Mouse (Mus musculus): Measurements from ENCODE around the gene Nelfb. TPM values are rescaled to one million over a fixed set of nuclear protein-coding genes. Genes with fewer than 3 reads are reported as not detected.

The Nelfb gene
- polyA plus RNA-seq, 2 experiments: 84.4 to 88.4 TPM

- Histone ChIP-seq H3K36me3 (ENCODE audit: control insufficient read depth, insufficient read depth, low read length) (no peaks in the 10 kb centered on the region), H3K9me3 (ENCODE audit: control insufficient read depth, low read length) (no peaks in the 10 kb centered on the region), H3K4me1 (ENCODE audit: control insufficient read depth, insufficient read depth, low read length) (peaks cover 12% of the 10 kb centered on the region), H3K4me3 (replicated peaks; ENCODE audit: low read length) (no peak overlapping the region), H3K9ac (ENCODE audit: low read depth, low read length, severe bottlenecking) (no peak overlapping the region), H3K4me2 (replicated peaks; ENCODE audit: low read depth, low read length, severe bottlenecking) (no peak overlapping the region), H3K27ac (replicated peaks; ENCODE audit: low read depth, low read length) (no peak overlapping the region), H3K27me3 (ENCODE audit: control insufficient read depth, insufficient read depth, low read length) (no peaks in the 10 kb centered on the region)
- 87% methylated on average over 4 of the region's 4 CpGs for WGBS
- ATAC-seq (ENCODE audit: low FRiP score, low read depth): no peak
- TF ChIP-seq POLR2A (IDR thresholded peaks at IDR 0.05; ENCODE audit: borderline replicate concordance, extremely low read depth, insufficient read depth, insufficient read length): no peak
- DNase-seq (ENCODE audit: low spot score): no peak
Measured at GRCm38 (mm10) chr2:25227406-25227805, 16.1 kb upstream of the Nelfb start.

DNA sequence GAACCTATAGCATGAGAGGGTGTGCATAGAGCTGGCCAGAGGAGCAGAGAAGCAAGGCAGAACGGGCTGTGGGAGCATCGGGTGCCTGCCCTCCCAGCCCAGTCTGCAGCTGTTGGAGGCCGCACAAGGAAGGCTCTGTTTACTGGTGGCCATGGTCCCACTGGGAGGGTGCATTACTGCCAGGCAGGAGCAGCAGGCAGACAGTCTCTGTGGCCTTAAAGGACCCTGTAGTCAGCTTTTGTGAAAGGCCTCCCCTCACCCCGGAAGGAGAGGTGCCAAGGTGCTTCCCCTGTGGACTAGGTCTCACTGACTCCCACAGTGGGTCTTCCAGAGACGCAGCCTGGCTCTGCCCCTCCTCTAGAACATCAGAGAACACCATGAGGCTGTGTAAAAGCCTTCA is 15.6 kb upstream of the Nelfb start:
- H3K4me1 ChIP-seq (ENCODE audit: control insufficient read depth, insufficient read depth, low read length): peaks cover 12% of the 10 kb centered on the region
- DNase-seq (ENCODE audit: low spot score) (no peak), ATAC-seq (ENCODE audit: low FRiP score, low read depth) (no peak)
- no peak for TF ChIP-seq POLR2A (IDR thresholded peaks at IDR 0.05; ENCODE audit: borderline replicate concordance, extremely low read depth, insufficient read depth, insufficient read length)
- no peaks in the 10 kb centered on the region for H3K9me3 ChIP-seq (ENCODE audit: control insufficient read depth, low read length)
- no peaks in the 10 kb centered on the region for H3K27me3 ChIP-seq (ENCODE audit: control insufficient read depth, insufficient read depth, low read length)
- no peak overlapping the region for H3K4me3 ChIP-seq (replicated peaks; ENCODE audit: low read length)
- H3K27ac ChIP-seq (replicated peaks; ENCODE audit: low read depth, low read length): no peak overlapping the region
- no peak overlapping the region for H3K9ac ChIP-seq (ENCODE audit: low read depth, low read length, severe bottlenecking)
- WGBS: 65% methylated on average over 5 of the region's 5 CpGs
- H3K36me3 ChIP-seq (ENCODE audit: control insufficient read depth, insufficient read depth, low read length): peaks cover 2% of the 10 kb centered on the region; the same call in 1 of the 2 replicates
- no peak overlapping the region for H3K4me2 ChIP-seq (replicated peaks; ENCODE audit: low read depth, low read length, severe bottlenecking)

DNA sequence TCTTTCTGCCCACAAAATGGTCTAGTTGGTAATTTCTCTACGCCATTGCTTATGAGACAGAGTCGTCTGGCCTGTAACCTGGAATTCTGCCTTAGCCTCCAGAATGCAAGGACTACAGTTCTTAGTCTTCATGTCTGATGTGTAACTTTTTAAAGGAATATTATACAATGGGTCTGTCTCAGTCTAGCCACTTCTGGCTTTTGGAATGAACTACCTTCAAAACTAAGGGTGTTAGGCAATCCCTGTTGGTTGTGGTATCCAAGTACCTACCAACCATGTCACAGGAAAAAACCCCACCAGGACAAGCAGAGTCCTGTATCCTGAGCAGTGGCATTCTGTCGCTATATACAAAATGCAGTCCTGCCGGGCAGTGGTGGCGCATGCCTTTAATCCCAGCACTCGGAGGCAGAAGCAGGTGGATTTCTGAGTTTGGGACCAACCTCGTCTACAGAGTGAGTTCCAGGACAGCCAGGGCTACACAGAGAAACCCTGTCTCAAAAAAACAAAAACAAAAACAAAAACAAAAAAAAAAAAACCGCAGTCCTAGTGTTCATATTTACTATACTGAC is 14.6 kb upstream of the Nelfb start:
- Histone ChIP-seq H3K4me2 (replicated peaks; ENCODE audit: low read depth, low read length, severe bottlenecking) (peak overlapping the region; percentile 50; the same call in 1 of the 2 replicates), H3K27ac (replicated peaks; ENCODE audit: low read depth, low read length) (peak overlapping the region; percentile 91; the same call in 1 of the 2 replicates), H3K4me1 (ENCODE audit: control insufficient read depth, insufficient read depth, low read length) (peaks cover 12% of the 10 kb centered on the region), H3K4me3 (replicated peaks; ENCODE audit: low read length) (no peak overlapping the region), H3K27me3 (ENCODE audit: control insufficient read depth, insufficient read depth, low read length) (no peaks in the 10 kb centered on the region), H3K9me3 (ENCODE audit: control insufficient read depth, low read length) (no peaks in the 10 kb centered on the region), H3K9ac (ENCODE audit: low read depth, low read length, severe bottlenecking) (no peak overlapping the region), H3K36me3 (ENCODE audit: control insufficient read depth, insufficient read depth, low read length) (peaks cover 9% of the 10 kb centered on the region; the same call in 1 of the 2 replicates)
- no peak for DNase-seq (ENCODE audit: low spot score)
- ATAC-seq (ENCODE audit: low FRiP score, low read depth): no peak
- no peak for TF ChIP-seq POLR2A (IDR thresholded peaks at IDR 0.05; ENCODE audit: borderline replicate concordance, extremely low read depth, insufficient read depth, insufficient read length)
- 65% methylated on average over 8 of the region's 8 CpGs for WGBS

GRCm38 (mm10) chr2:25224766-25225752 is 13.8 kb upstream of the Nelfb start:
- WGBS: 2% methylated on average over 35 of the region's 41 CpGs
- peaks cover 12% of the 10 kb centered on the region for H3K4me1 ChIP-seq (ENCODE audit: control insufficient read depth, insufficient read depth, low read length)
- peak overlapping the region; percentile 86 for H3K4me3 ChIP-seq (replicated peaks; ENCODE audit: low read length)
- peak; percentile 96 for ATAC-seq (ENCODE audit: low FRiP score, low read depth)
- H3K27me3 ChIP-seq (ENCODE audit: control insufficient read depth, insufficient read depth, low read length): no peaks in the 10 kb centered on the region
- peak overlapping the region; percentile 72 for H3K9ac ChIP-seq (ENCODE audit: low read depth, low read length, severe bottlenecking)
- peak overlapping the region; percentile 91 for H3K27ac ChIP-seq (replicated peaks; ENCODE audit: low read depth, low read length)
- H3K4me2 ChIP-seq (replicated peaks; ENCODE audit: low read depth, low read length, severe bottlenecking): peak overlapping the region; percentile 50
- no peaks in the 10 kb centered on the region for H3K9me3 ChIP-seq (ENCODE audit: control insufficient read depth, low read length)
- peaks cover 9% of the 10 kb centered on the region; the same call in 1 of the 2 replicates for H3K36me3 ChIP-seq (ENCODE audit: control insufficient read depth, insufficient read depth, low read length)
- TF ChIP-seq POLR2A (IDR thresholded peaks at IDR 0.05; ENCODE audit: borderline replicate concordance, extremely low read depth, insufficient read depth, insufficient read length): peak; percentile 78; the same call in 1 of the 2 replicates
- peak; percentile 100 for DNase-seq (ENCODE audit: low spot score)

DNA sequence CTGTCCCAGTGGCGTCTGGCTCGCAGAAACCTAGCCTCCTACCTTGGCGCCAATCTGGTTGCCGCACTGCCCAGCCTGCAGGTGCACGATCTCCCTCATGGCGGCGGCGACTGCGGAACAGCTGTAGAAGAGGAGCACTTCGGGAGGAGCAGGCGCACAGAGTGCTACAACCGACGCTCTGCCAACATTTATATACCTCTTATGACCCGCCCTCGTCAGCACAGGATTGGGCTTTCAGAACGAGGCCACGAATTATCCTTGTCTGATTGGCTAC is 13.1 kb upstream of the Nelfb start, which contains the start of gene Tubb4b:
Gene Tubb4b, minus strand, starts transcription at position 211 of the 274 bp plus-strand sequence.
- peaks cover 12% of the 10 kb centered on the region for H3K4me1 ChIP-seq (ENCODE audit: control insufficient read depth, insufficient read depth, low read length)
- WGBS: 0% methylated on average over 13 of the region's 17 CpGs
- H3K9me3 ChIP-seq (ENCODE audit: control insufficient read depth, low read length): no peaks in the 10 kb centered on the region
- peaks cover 9% of the 10 kb centered on the region; the same call in 1 of the 2 replicates for H3K36me3 ChIP-seq (ENCODE audit: control insufficient read depth, insufficient read depth, low read length)
- DNase-seq (ENCODE audit: low spot score) (no peak), ATAC-seq (ENCODE audit: low FRiP score, low read depth) (no peak)
- peak within 1 kb of the TSS; percentile 57 for H3K4me2 ChIP-seq (replicated peaks; ENCODE audit: low read depth, low read length, severe bottlenecking)
- peak; percentile 99; the same call in 1 of the 2 replicates for TF ChIP-seq POLR2A (IDR thresholded peaks at IDR 0.05; ENCODE audit: borderline replicate concordance, extremely low read depth, insufficient read depth, insufficient read length)
- H3K4me3 ChIP-seq (replicated peaks; ENCODE audit: low read length): peak within 1 kb of the TSS; percentile 86
- H3K27me3 ChIP-seq (ENCODE audit: control insufficient read depth, insufficient read depth, low read length): no peaks in the 10 kb centered on the region
- peak within 1 kb of the TSS; percentile 76 for H3K9ac ChIP-seq (ENCODE audit: low read depth, low read length, severe bottlenecking)
- H3K27ac ChIP-seq (replicated peaks; ENCODE audit: low read depth, low read length): peak within 1 kb of the TSS; percentile 91
